Mouse (Mus musculus): ENCODE results near the gene Agfg2. TPM values are rescaled to one million over a fixed set of nuclear protein-coding genes. Genes with fewer than 3 reads are reported as not detected.

Agfg2 gene
- polyA plus RNA-seq (2017; shearing (Covaris generic)): 10 to 100 TPM; 16.1 to 21.7 (median 16.4) TPM

GRCm38 (mm10) chr5:137684294-137685123 is at the start of gene Agfg2:
TSS of gene Agfg2 (minus strand) at chr5:137684726.
- ATAC-seq: peak; percentile 98

- no peak for ATAC-seq
Measured at GRCm38 (mm10) chr5:137733638-137734288, 49.2 kb upstream of the Agfg2 start.

GRCm38 (mm10) chr5:137726767-137727166 is 42.2 kb upstream of the Agfg2 start:
- ATAC-seq: no peak

- ATAC-seq: no peak
Measured at GRCm38 (mm10) chr5:137723840-137724239, 39.3 kb upstream of the Agfg2 start.

GRCm38 (mm10) chr5:137720558-137721164 is 36.1 kb upstream of the Agfg2 start:
- ATAC-seq: peak; percentile 49

- ATAC-seq: no peak
Measured at GRCm38 (mm10) chr5:137719088-137719487, 34.6 kb upstream of the Agfg2 start.

GRCm38 (mm10) chr5:137718020-137718790 is 33.7 kb upstream of the Agfg2 start:
- ATAC-seq: peak; percentile 91

- no peak for ATAC-seq
Measured at GRCm38 (mm10) chr5:137715685-137716084, 31.2 kb upstream of the Agfg2 start.

- no peak for ATAC-seq
Measured at GRCm38 (mm10) chr5:137713454-137713853, 28.9 kb upstream of the Agfg2 start.

GRCm38 (mm10) chr5:137706913-137707633 is 22.5 kb upstream of the Agfg2 start:
- ATAC-seq: peak; percentile 78

- ATAC-seq: peak; percentile 58
Measured at GRCm38 (mm10) chr5:137705242-137705641, 20.7 kb upstream of the Agfg2 start.

- ATAC-seq: no peak
Measured at GRCm38 (mm10) chr5:137699850-137700249, 15.3 kb upstream of the Agfg2 start.

- no peak for ATAC-seq
Measured at GRCm38 (mm10) chr5:137699080-137699479, 14.6 kb upstream of the Agfg2 start.

GRCm38 (mm10) chr5:137695930-137696329 is 11.4 kb upstream of the Agfg2 start:
- no peak for ATAC-seq

GRCm38 (mm10) chr5:137694796-137695195 is 10.3 kb upstream of the Agfg2 start:
- ATAC-seq: no peak

GRCm38 (mm10) chr5:137691881-137692280 is 7.4 kb upstream of the Agfg2 start:
- ATAC-seq: peak; percentile 80

- no peak for ATAC-seq
Measured at GRCm38 (mm10) chr5:137690531-137690930, 6.0 kb upstream of the Agfg2 start.

- ATAC-seq: no peak
Measured at GRCm38 (mm10) chr5:137689974-137690373, 5.4 kb upstream of the Agfg2 start.

- ATAC-seq: no peak
Measured at GRCm38 (mm10) chr5:137686127-137686790, 1.7 kb upstream of the Agfg2 start.

- no peak for ATAC-seq
Measured at GRCm38 (mm10) chr5:137685653-137686052, 1.1 kb upstream of the Agfg2 start.
